Mouse (Mus musculus): ENCODE data around the gene Bhlhe40. TPM values are rescaled to one million over a fixed set of nuclear protein-coding genes. Genes with fewer than 3 reads are reported as not detected.
A peak's percentile ranks its signal among the peaks of the same experiment; 100 is the strongest.

Bhlhe40 gene
- 3.8 and 4.4 TPM in 2 replicates for polyA plus RNA-seq (2016; fragmentation: Nextera tagmentation; extraction: Ambion mirVana)

GRCm38 (mm10) chr6:108660206-108660877 is at the start of gene Bhlhe40:
Bhlhe40 (plus strand) TSS chr6:108660629.
- H3K9ac ChIP-seq, result peak within 1 kb of the TSS; percentile 58
- peaks cover 11% of the 10 kb centered on the region for H3K27me3 ChIP-seq (replicated peaks)
- ATAC-seq (ENCODE audit: low FRiP score, low read depth), result peak; percentile 73
- H3K36me3 ChIP-seq, result no peaks in the 10 kb centered on the region
- 0 out of 2 replicates have a peak within 1 kb of the TSS, but pooled peaks have one; percentile 50 for H3K27ac ChIP-seq
- peak within 1 kb of the TSS; percentile 58 for H3K4me3 ChIP-seq
- H3K9me3 ChIP-seq, result no peaks in the 10 kb centered on the region
- WGBS, result under 1% methylated on average over 28 of the region's 43 CpGs
- peak within 1 kb of the TSS; percentile 99 for H3K4me2 ChIP-seq (replicated peaks)
- H3K4me1 ChIP-seq, result peaks cover 20% of the 10 kb centered on the region

- no peak for ATAC-seq (ENCODE audit: low FRiP score, low read depth)
- 77% methylated on average over 3 of the region's 3 CpGs for WGBS
- Histone ChIP-seq H3K4me2 (replicated peaks) (no peak overlapping the region), H3K9ac (no peak overlapping the region), H3K9me3 (no peaks in the 10 kb centered on the region), H3K4me1 (no peaks in the 10 kb centered on the region), H3K4me3 (no peak overlapping the region), H3K27me3 (replicated peaks) (no peaks in the 10 kb centered on the region), H3K27ac (no peak overlapping the region), H3K36me3 (no peaks in the 10 kb centered on the region)
These were observed 48.8 kb upstream of the Bhlhe40 start for GRCm38 (mm10) chr6:108611663-108612062.

GRCm38 (mm10) chr6:108618025-108618424 is 42.4 kb upstream of the Bhlhe40 start:
- Histone ChIP-seq H3K4me3 (no peak overlapping the region), H3K9me3 (no peaks in the 10 kb centered on the region), H3K27ac (no peak overlapping the region), H3K27me3 (replicated peaks) (no peaks in the 10 kb centered on the region), H3K9ac (no peak overlapping the region), H3K4me1 (no peaks in the 10 kb centered on the region), H3K4me2 (replicated peaks) (no peak overlapping the region), H3K36me3 (no peaks in the 10 kb centered on the region)
- ATAC-seq (ENCODE audit: low FRiP score, low read depth), result no peak
- WGBS, result 93% methylated on average over 10 of the region's 10 CpGs

GRCm38 (mm10) chr6:108623028-108623565 is 37.3 kb upstream of the Bhlhe40 start:
- H3K9ac ChIP-seq, result no peak overlapping the region
- H3K27me3 ChIP-seq (replicated peaks), result no peaks in the 10 kb centered on the region
- no peaks in the 10 kb centered on the region for H3K4me1 ChIP-seq
- no peak overlapping the region for H3K4me3 ChIP-seq
- no peak overlapping the region for H3K4me2 ChIP-seq (replicated peaks)
- no peak for ATAC-seq (ENCODE audit: low FRiP score, low read depth)
- H3K36me3 ChIP-seq, result no peaks in the 10 kb centered on the region
- no peaks in the 10 kb centered on the region for H3K9me3 ChIP-seq
- 89% methylated on average over 4 of the region's 4 CpGs for WGBS
- no peak overlapping the region for H3K27ac ChIP-seq

- H3K4me2 ChIP-seq (replicated peaks), result no peak overlapping the region
- WGBS, result 89% methylated on average over 4 of the region's 4 CpGs
- H3K36me3 ChIP-seq, result no peaks in the 10 kb centered on the region
- H3K27ac ChIP-seq, result no peak overlapping the region
- H3K9ac ChIP-seq, result no peak overlapping the region
- no peak overlapping the region for H3K4me3 ChIP-seq
- ATAC-seq (ENCODE audit: low FRiP score, low read depth), result no peak
- no peaks in the 10 kb centered on the region for H3K4me1 ChIP-seq
- 0 out of 2 replicates have a peak, but pooled peaks cover 4% of the 10 kb centered on the region for H3K9me3 ChIP-seq
- no peaks in the 10 kb centered on the region for H3K27me3 ChIP-seq (replicated peaks)
These were observed 35.5 kb upstream of the Bhlhe40 start for GRCm38 (mm10) chr6:108624915-108625314.

GRCm38 (mm10) chr6:108630701-108631100 is 29.7 kb upstream of the Bhlhe40 start:
- H3K9me3 ChIP-seq, result 0 out of 2 replicates have a peak, but pooled peaks cover 4% of the 10 kb centered on the region
- H3K4me2 ChIP-seq (replicated peaks), result no peak overlapping the region
- ATAC-seq (ENCODE audit: low FRiP score, low read depth), result no peak
- H3K27me3 ChIP-seq (replicated peaks), result no peaks in the 10 kb centered on the region
- no peaks in the 10 kb centered on the region for H3K36me3 ChIP-seq
- no peak overlapping the region for H3K9ac ChIP-seq
- H3K4me1 ChIP-seq, result no peaks in the 10 kb centered on the region
- H3K4me3 ChIP-seq, result no peak overlapping the region
- H3K27ac ChIP-seq, result no peak overlapping the region

- no peak overlapping the region for H3K4me2 ChIP-seq (replicated peaks)
- H3K4me1 ChIP-seq, result no peaks in the 10 kb centered on the region
- no peaks in the 10 kb centered on the region for H3K36me3 ChIP-seq
- no peak overlapping the region for H3K4me3 ChIP-seq
- no peaks in the 10 kb centered on the region for H3K9me3 ChIP-seq
- no peak for ATAC-seq (ENCODE audit: low FRiP score, low read depth)
- no peaks in the 10 kb centered on the region for H3K27me3 ChIP-seq (replicated peaks)
- 86% methylated on average over 6 of the region's 6 CpGs for WGBS
- H3K27ac ChIP-seq, result no peak overlapping the region
- no peak overlapping the region for H3K9ac ChIP-seq
These were observed 22.1 kb upstream of the Bhlhe40 start for GRCm38 (mm10) chr6:108638157-108638833.

GRCm38 (mm10) chr6:108642020-108642419 is 18.4 kb upstream of the Bhlhe40 start:
- WGBS, result 90% methylated on average over 7 of the region's 7 CpGs
- Histone ChIP-seq H3K4me3 (no peak overlapping the region), H3K36me3 (no peaks in the 10 kb centered on the region), H3K27ac (no peak overlapping the region), H3K4me1 (no peaks in the 10 kb centered on the region), H3K4me2 (replicated peaks) (no peak overlapping the region), H3K9ac (no peak overlapping the region), H3K9me3 (no peaks in the 10 kb centered on the region), H3K27me3 (replicated peaks) (no peaks in the 10 kb centered on the region)
- ATAC-seq (ENCODE audit: low FRiP score, low read depth), result no peak

GRCm38 (mm10) chr6:108643035-108643434 is 17.4 kb upstream of the Bhlhe40 start:
- Histone ChIP-seq H3K27me3 (replicated peaks) (no peaks in the 10 kb centered on the region), H3K4me3 (no peak overlapping the region), H3K9ac (no peak overlapping the region), H3K36me3 (no peaks in the 10 kb centered on the region), H3K9me3 (no peaks in the 10 kb centered on the region), H3K4me2 (replicated peaks) (no peak overlapping the region), H3K27ac (no peak overlapping the region), H3K4me1 (no peaks in the 10 kb centered on the region)
- no peak for ATAC-seq (ENCODE audit: low FRiP score, low read depth)
- WGBS, result 78% methylated on average over 6 of the region's 6 CpGs

GRCm38 (mm10) chr6:108644311-108644710 is 16.1 kb upstream of the Bhlhe40 start:
- Histone ChIP-seq H3K4me1 (no peaks in the 10 kb centered on the region), H3K4me3 (no peak overlapping the region), H3K27ac (no peak overlapping the region), H3K27me3 (replicated peaks) (no peaks in the 10 kb centered on the region), H3K4me2 (replicated peaks) (no peak overlapping the region), H3K9ac (no peak overlapping the region), H3K9me3 (no peaks in the 10 kb centered on the region), H3K36me3 (no peaks in the 10 kb centered on the region)
- no peak for ATAC-seq (ENCODE audit: low FRiP score, low read depth)
- 38% methylated on average over 5 of the region's 5 CpGs for WGBS

GRCm38 (mm10) chr6:108647094-108647493 is 13.3 kb upstream of the Bhlhe40 start:
- no peaks in the 10 kb centered on the region for H3K9me3 ChIP-seq
- 39% methylated on average over 3 of the region's 3 CpGs for WGBS
- H3K4me2 ChIP-seq (replicated peaks), result no peak overlapping the region
- no peaks in the 10 kb centered on the region for H3K4me1 ChIP-seq
- H3K9ac ChIP-seq, result no peak overlapping the region
- H3K27ac ChIP-seq, result no peak overlapping the region
- no peak overlapping the region for H3K4me3 ChIP-seq
- H3K27me3 ChIP-seq (replicated peaks), result no peaks in the 10 kb centered on the region
- no peaks in the 10 kb centered on the region for H3K36me3 ChIP-seq
- ATAC-seq (ENCODE audit: low FRiP score, low read depth), result no peak

GRCm38 (mm10) chr6:108648072-108648471 is 12.4 kb upstream of the Bhlhe40 start:
- no peaks in the 10 kb centered on the region for H3K36me3 ChIP-seq
- ATAC-seq (ENCODE audit: low FRiP score, low read depth), result no peak
- H3K4me3 ChIP-seq, result no peak overlapping the region
- no peak overlapping the region for H3K4me2 ChIP-seq (replicated peaks)
- WGBS, result 49% methylated on average over 6 of the region's 6 CpGs
- no peak overlapping the region for H3K27ac ChIP-seq
- no peak overlapping the region for H3K9ac ChIP-seq
- no peaks in the 10 kb centered on the region for H3K9me3 ChIP-seq
- no peaks in the 10 kb centered on the region for H3K4me1 ChIP-seq
- no peaks in the 10 kb centered on the region for H3K27me3 ChIP-seq (replicated peaks)
